Mouse (Mus musculus): Measurements from ENCODE around the gene Epas1.

The Epas1 gene

DNA sequence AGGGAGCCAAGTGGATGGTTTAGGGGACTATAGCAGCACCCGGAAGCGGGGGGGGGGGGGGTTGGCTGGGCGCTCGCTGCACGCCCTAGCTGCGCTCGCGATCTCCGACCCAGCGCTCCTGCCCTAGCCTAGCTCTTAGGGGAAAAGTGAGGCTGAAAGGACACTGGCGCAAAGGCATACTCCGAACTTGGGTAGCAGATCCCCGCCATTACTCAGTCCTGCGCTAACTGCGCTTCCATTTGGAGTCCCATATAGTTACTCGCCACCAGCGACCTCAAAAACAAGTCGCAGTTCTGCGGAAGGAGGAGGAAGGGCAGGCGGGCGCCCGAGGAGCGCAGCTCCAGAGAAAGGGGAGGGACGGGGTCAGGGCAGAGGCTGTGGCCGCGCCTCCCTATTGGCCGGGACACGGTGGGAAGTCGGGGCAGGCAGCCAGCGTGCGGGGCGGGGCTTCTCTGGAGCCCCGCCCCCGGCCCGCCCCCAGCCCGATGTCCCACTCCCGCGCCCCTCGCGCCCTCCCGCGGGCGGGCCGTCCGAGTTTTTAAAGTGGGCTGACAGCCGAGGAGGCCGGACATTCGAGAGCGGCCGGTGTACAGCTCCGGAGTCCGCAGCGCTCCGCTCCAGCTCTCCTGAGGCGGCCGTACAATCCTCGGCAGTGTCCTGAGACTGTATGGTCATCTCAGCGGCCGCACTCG, at the start of gene Epas1:
Gene Epas1 (plus strand): TSS at position 571 of the 692 bp plus-strand sequence.
- DNase-seq (ENCODE audit: low read depth): peak; percentile 58

DNA sequence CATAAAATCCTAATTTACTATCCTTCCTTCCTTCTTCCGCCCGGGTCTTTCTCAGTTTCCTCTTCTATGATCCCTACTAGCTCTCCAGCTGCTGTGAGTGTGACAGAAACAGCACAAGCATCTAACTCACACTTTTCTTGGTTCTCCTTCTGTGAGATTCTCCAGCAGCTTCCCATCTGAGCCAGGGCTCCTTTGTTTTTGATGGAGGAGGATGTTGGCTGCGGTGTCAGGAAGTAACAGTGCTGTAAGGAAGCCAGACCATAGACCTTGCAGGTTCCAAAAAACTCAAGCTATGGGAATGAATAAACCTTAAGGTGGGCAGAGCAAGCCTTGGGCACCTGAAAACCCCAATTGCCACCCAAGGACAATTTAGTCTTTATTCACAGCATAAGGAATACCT, 48.3 kb upstream of the Epas1 start:
- no peak for DNase-seq (ENCODE audit: low read depth)

DNA sequence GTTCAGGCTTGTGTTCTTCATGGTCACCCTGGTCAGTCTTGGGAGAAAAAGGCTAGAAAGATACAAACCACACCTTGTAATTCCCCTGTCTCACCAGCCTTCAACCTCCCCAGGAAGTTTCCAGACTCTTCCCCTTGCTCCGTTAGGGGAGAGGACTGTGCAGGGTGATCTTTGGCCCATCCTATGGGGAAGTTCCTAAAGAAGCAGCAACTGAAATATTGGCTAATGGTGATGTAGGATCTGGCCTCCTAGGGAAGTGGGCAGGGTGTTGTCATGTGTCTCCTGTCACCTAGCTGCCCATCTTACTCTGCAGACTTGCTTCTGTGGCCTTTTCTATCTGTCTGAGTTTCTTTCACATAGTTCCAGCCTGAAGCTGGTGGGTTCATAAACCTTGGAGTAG, 47.0 kb upstream of the Epas1 start:
- no peak for DNase-seq (ENCODE audit: low read depth)

DNA sequence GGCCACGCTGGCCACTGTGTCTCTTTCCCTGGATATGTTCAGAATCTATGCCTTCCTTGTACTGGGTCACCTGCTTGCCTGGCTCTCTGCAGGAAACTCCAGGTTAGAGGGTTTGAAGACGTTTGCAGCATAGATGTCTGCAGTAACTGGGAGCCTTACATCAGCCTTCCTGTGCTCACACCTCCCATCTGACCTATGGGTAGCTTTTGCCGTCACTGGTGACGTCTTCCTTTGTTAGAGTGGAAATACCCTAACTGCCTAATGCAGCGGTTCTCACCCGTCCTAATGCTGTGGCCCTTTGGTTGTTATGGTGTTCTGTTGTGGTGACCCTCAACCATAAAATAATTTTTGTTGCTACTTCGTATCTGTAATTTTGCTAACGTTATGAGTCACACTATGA, 43.7 kb upstream of the Epas1 start:
- DNase-seq (ENCODE audit: low read depth): no peak

DNA sequence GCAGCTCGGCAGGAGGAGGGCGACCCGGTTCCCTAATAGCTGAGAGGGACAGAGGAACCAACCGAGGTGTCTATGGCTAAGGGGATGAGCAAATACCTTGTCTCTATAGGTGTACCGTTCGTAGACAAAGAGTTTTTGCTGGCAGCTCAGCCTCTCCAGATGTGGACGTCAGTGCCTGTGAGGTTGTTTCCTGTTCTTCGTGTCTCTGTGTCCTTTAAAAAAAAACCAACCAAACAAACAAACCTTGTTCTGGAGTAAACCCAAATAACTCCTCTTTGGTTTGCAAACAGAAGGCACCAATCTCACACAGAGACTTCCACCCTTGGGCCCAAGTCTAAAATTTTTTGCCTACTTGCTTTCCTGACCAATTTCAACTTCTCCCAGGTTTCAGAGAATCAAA, 43.1 kb upstream of the Epas1 start:
- DNase-seq (ENCODE audit: low read depth): no peak

DNA sequence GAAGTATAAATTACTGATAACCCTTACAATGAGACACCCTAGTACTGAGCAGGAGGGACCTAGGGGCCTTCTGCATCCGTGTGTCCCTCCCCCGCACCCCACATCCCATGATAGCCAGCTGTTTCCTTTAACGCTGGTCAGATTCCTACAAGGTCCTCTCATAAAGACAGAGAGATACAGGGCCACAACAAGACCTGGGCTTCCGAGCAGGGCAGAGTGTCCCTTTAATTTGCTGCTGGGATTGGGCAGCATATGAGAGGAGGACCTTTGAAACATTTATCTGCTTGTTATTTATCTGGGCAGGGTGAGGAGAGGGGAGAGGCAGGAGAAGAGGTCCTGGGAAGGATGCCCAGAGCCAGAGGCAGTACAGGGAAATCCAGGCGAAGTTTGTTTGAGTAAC, 41.6 kb upstream of the Epas1 start:
- no peak for DNase-seq (ENCODE audit: low read depth)

DNA sequence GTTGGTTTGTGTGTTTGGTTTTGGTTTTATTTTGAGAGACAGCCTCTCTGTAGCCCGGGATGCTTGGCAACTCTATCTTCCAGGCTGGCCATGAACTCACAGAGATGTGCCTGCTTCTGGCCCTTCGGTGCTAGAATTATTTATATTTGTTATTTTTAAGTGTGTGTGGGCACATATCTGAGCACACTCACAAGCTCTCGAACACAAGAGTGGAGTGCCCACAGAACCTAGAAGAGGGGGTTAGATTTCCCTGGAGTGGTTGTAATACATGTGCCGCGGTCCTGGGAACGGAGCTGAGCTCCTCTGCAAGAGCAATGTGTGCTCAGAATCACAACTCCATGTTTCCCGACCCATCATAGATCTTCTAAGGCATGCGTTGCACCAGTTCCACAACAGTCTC, 40.9 kb upstream of the Epas1 start:
- no peak for DNase-seq (ENCODE audit: low read depth)

DNA sequence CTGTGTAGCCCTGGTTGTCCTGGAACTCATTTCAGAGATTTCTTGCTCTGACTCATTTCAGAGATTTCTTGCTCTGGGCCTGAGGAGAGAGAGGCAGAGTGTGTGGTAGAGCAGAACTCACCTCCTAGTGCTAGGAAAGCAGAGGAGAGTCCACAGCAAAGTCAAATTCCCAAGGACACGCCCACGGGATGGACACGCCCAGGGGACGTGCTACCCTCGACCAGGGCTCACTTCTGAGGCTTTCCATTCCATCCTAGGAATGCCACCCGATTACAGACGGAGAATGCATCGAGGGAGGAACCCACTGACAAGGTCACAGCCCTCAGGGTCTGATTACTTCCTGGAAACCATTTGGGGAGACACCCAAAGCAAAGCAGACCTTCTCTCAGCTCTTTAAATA, 39.9 kb upstream of the Epas1 start:
- DNase-seq (ENCODE audit: low read depth): peak; percentile 27

DNA sequence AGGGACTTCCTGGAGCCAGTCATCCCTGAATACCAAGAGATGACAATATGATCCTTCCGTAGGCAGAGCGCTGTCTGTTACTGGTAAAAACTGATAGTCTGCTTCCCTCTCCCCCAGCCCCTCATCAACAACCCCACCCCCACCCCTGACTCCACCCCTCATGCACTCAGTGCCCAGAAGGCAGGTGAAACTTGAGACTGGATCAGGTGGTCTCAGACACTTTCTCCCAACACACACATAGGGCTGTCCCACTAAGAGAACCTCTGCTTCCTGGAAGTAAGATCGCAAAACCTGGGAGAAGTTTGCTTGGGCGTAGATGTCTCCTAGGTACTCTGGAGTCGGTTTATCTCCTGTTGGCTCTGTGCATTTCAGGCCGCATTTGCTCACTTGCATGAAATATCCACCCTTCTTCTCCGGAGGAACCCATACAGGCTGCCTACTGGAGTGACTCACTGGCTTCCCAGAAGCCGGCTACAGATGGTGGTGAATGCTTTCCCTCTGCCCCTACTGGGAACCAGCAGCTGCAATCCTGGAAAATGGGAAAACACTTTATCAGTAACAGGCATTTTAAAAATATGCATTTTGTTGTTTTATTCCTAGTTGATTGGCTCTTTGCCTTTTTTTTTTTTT, 28.6 kb upstream of the Epas1 start:
- DNase-seq (ENCODE audit: low read depth): no peak

GRCm38 (mm10) chr17:86726480-86726879, 27.0 kb upstream of the Epas1 start:
- DNase-seq (ENCODE audit: low read depth): no peak

DNA sequence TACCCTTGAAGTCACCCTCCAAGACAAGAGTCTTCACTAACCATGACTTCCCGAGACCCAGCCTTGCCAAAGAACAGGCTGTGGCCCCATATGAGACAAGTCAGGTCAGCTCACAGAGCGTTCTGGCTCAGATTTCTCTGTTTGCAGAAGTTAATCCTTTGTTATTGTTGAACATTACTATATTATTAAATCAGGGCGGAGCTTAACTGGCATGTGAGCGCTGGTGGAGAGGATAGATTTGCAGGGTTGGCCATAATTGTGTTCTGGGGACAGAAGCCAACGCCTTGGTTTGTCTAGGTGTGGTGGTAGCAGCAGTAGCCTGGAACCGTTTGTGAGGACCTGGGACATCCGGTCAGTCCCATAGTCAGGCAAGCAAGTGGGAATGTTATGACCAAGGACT, 26.5 kb upstream of the Epas1 start:
- DNase-seq (ENCODE audit: low read depth): no peak

DNA sequence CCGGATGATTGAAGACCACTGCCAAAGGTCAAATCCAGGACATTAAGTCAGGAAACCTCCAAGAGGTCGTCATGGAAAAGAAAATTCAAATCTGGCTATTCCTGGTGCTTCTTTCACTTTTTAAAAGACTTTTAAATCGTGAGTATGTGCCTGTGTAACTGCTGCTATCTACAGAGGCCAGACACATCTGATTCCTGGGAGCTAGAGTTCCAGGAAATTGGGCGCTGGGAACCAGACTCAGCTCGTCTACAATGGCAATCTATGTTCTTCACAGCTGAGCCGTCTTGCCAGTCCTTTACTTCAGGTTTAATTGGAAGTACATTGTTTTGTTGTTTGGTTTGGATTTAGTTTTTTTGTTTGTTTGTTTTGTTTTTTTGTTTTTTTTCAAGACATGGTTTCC, 22.2 kb upstream of the Epas1 start:
- DNase-seq (ENCODE audit: low read depth): no peak

DNA sequence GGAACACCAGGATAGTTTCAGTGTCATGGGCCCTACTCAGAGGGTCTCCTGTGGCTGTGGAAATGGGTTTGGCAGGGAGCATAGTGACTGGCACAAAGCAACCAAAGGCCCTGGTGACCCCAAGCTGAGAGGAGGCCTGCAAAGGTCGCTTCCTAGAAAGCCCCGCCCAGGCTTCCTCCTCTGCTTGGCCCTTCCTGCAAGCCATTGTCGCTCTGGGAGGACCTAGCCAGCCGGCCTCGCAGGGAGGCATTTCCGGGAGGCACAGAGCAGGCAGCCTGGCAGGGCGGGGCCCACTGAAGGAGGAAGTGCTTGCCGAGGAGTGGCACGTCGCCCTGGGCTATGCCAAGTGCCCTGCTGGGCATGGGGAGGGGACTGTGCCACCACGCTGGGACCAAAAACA, 21.5 kb upstream of the Epas1 start:
- no peak for DNase-seq (ENCODE audit: low read depth)

GRCm38 (mm10) chr17:86732522-86732921, 21.0 kb upstream of the Epas1 start:
- DNase-seq (ENCODE audit: low read depth): no peak

GRCm38 (mm10) chr17:86733644-86734043, 19.9 kb upstream of the Epas1 start:
- DNase-seq (ENCODE audit: low read depth): no peak

DNA sequence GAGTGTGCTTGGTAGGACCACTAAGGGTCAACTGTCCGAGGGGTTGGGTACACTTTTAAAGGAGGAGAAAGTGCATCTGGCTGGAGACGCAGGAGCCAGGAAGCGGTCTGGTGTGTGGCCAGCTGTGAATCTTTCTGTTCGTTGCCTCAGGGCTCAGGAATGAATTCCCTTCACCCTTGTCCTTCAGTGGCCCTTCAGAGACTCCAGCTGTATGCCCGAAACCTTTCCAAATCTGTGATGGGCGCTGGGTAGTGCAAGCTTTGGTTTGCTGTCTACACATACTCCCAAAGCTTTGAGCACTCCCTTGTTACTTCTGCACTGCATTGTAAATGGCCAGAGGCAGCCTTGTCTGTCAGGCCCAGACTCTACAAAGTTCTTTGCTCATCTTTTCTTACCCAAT, 15.0 kb upstream of the Epas1 start:
- no peak for DNase-seq (ENCODE audit: low read depth)

DNA sequence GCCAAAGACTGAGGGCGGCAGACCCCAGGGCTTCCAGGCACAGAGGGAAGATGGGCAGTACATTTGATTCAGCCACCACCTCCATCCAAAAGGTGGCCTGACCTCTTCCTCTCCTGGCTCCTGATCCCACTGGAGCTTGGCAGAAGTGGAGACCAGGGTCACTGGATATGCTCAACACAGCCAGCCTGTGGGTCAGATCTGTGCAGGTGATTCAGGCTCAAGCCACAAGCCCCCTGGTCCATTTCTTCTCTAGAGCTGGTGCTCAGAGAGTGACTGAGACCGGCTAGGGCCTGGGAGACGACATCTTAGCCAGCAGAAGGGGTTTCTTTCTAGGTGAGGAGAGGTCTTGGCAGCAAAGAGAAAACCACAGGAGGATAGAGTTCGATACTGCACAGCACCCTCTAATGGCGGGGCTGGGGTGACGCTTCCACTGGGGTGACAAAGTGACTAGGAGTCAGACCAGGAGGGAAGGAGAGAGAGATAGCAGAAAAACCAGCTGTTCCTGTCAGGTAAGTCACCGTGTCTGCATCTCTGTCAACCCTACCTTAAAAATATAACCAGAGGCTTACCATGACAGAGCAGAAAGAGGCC, 10.1 kb upstream of the Epas1 start:
- no peak for DNase-seq (ENCODE audit: low read depth)

DNA sequence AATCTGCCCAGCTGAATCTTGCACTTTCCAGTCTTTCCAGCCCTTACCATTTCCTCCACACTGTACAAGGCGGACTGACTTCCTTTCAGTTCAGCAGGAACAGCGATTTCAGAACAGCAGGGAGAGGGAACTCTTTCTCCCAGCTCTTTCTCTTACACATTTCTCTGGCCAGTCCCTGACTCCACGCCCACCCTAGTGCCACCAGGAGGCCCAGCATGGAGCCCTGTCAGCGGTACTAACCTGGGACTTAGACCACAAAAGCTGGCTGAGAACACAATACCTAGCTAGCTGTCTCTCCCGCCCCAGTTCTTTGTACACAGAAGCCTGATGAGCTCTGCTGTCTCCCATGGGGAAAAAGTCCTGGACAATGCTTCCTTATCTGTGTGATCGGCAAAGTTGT, 8.6 kb upstream of the Epas1 start:
- no peak for DNase-seq (ENCODE audit: low read depth)

GRCm38 (mm10) chr17:86751373-86751871, 2.1 kb upstream of the Epas1 start:
- DNase-seq (ENCODE audit: low read depth): no peak

- no peak for DNase-seq (ENCODE audit: low read depth)
Observed at GRCm38 (mm10) chr17:86753931-86754805, 668 bp downstream of the Epas1 start.

DNA sequence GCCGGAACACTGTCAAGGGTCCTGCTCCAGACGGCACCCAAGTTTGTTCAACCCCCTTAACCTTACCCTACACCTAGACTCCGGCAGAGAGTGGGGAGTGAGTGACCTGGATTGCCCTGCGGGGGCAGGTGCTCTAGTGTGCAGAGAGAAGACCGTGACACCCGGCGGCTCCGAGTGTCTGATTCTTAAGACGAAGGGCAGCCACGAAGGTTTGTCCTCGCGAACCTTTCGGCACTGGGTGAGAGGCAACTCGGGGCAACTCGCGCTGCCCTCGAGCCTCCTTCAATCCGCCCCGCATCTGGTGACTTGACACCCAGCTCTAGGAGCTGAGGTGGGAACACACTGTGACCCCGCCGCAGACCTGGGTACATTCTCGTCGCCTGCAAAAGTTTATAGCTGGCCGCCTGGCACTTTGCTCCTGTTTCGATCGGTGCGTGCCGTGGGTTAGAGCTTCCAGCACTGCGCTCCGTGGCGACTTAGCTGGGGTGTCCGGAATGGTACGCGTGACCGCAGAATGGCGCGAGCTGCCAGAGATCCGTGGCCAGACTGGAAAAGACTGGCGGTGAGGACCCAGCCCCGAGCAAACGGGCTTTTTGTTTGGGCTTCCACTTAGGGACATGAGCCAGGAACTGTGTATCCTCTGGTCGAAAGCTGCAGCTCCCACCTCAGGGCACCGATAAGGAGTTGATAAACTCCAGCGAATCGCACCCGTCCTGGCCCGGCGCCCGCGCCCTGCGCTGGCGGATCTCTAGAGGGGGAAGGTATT, 1.5 kb downstream of the Epas1 start:
- no peak for DNase-seq (ENCODE audit: low read depth)

Measured in fibroblast of lung, adult 2 months (primary cell).